Mouse (Mus musculus) T-helper 17 cell (primary cell): ENCODE results near the gene 9130213A22Rik.

ENCODE experiments used
- in situ Hi-C, 2 experiments: fragments of 300-600 bp; cut with MboI, MseI; formaldehyde crosslinking; loops; 1 replicate in 1 of 2; 2 replicates in 1 of 2; pipeline ENCODE4 v1.15.1; 2025; ENCODE audit warnings: high pct_unique_total_duplicates in 2 of 2

The 9130213A22Rik gene

GRCm38 (mm10) chr11:69096360-69096986, 25.9 kb downstream of the 9130213A22Rik start:
- in situ Hi-C loops, result loop anchor here in 1 of 2 experiments (10.0 to 25.0 kb wide), 3 partner anchors 192 to 1566 kb away; partner anchors contain the start of genes Eno3, Kdm6b, Pfn1 and Rpl26

- in situ Hi-C loops, result loop anchor here in 1 of 2 experiments (10.0 to 25.0 kb wide), 3 partner anchors 191 to 1567 kb away; partner anchors contain the start of genes Eno3, Kdm6b, Pfn1 and Rpl26
Observed at GRCm38 (mm10) chr11:69095511-69096231, 26.7 kb downstream of the 9130213A22Rik start.

GRCm38 (mm10) chr11:69094697-69095429, 27.5 kb downstream of the 9130213A22Rik start, which contains the start of gene Per1:
Per1 (plus strand) TSS chr11:69095217.
- in situ Hi-C loops, result loop anchor here in 1 of 2 experiments (10.0 to 25.0 kb wide), 3 partner anchors 190 to 1567 kb away; partner anchors contain the start of genes Eno3, Kdm6b, Pfn1 and Rpl26

- in situ Hi-C loops, result loop anchor here in 1 of 2 experiments (10.0 to 25.0 kb wide), 3 partner anchors 189 to 1568 kb away; partner anchors contain the start of genes Eno3, Kdm6b, Pfn1 and Rpl26
Observed at GRCm38 (mm10) chr11:69093856-69094255, 28.5 kb downstream of the 9130213A22Rik start.

- in situ Hi-C loops, result loop anchor here in 1 of 2 experiments (10.0 to 25.0 kb wide), 3 partner anchors 188 to 1569 kb away; partner anchors contain the start of genes Eno3, Kdm6b, Pfn1 and Rpl26
Observed at GRCm38 (mm10) chr11:69092871-69093270, 29.5 kb downstream of the 9130213A22Rik start.

- in situ Hi-C loops, result loop anchor here in 1 of 2 experiments (10.0 to 25.0 kb wide), 3 partner anchors 188 to 1570 kb away; partner anchors contain the start of genes Eno3, Kdm6b, Pfn1 and Rpl26
Observed at GRCm38 (mm10) chr11:69092386-69092751, 30.0 kb downstream of the 9130213A22Rik start.

- in situ Hi-C loops, result loop anchor here in 1 of 2 experiments (10.0 to 25.0 kb wide), 3 partner anchors 187 to 1571 kb away; partner anchors contain the start of genes Eno3, Kdm6b, Pfn1 and Rpl26
Observed at GRCm38 (mm10) chr11:69091566-69092385, 30.6 kb downstream of the 9130213A22Rik start.

GRCm38 (mm10) chr11:69090367-69090766, 32.0 kb downstream of the 9130213A22Rik start:
- in situ Hi-C loops, result loop anchor here in 1 of 2 experiments (10.0 to 25.0 kb wide), 3 partner anchors 186 to 1572 kb away; partner anchors contain the start of genes Eno3, Kdm6b, Pfn1 and Rpl26

GRCm38 (mm10) chr11:69089616-69090290, 32.6 kb downstream of the 9130213A22Rik start:
- in situ Hi-C loops, result loop anchor here in 1 of 2 experiments (10.0 to 25.0 kb wide), 3 partner anchors 185 to 1573 kb away; partner anchors contain the start of genes Eno3, Kdm6b, Pfn1 and Rpl26

GRCm38 (mm10) chr11:69088856-69089615, 33.4 kb downstream of the 9130213A22Rik start:
- in situ Hi-C loops, result loop anchor here in 1 of 2 experiments (25.0 kb wide), 1 partner anchor 1573 kb away; the partner anchor contains the start of genes Eno3, Pfn1 and Spag7

- in situ Hi-C loops, result loop anchor here in 1 of 2 experiments (25.0 kb wide), 1 partner anchor 1574 kb away; the partner anchor contains the start of genes Eno3, Pfn1 and Spag7
Observed at GRCm38 (mm10) chr11:69088103-69088855, 34.1 kb downstream of the 9130213A22Rik start, which contains the start of gene Vamp2. Vamp2 (plus strand) TSS chr11:69088490.

- in situ Hi-C loops, result loop anchor here in 1 of 2 experiments (25.0 kb wide), 1 partner anchor 1575 kb away; the partner anchor contains the start of genes Eno3, Pfn1 and Spag7
Observed at GRCm38 (mm10) chr11:69087597-69087996, 34.8 kb downstream of the 9130213A22Rik start.

- in situ Hi-C loops, result loop anchor here in 1 of 2 experiments (25.0 kb wide), 1 partner anchor 1575 kb away; the partner anchor contains the start of genes Eno3, Pfn1 and Spag7
Observed at GRCm38 (mm10) chr11:69087082-69087481, 35.3 kb downstream of the 9130213A22Rik start.

GRCm38 (mm10) chr11:69086390-69086789, 36.0 kb downstream of the 9130213A22Rik start:
- in situ Hi-C loops, result loop anchor here in 1 of 2 experiments (25.0 kb wide), 1 partner anchor 1576 kb away; the partner anchor contains the start of genes Eno3, Pfn1 and Spag7

GRCm38 (mm10) chr11:69085608-69086007, 36.8 kb downstream of the 9130213A22Rik start:
- in situ Hi-C loops, result loop anchor here in 1 of 2 experiments (25.0 kb wide), 1 partner anchor 1577 kb away; the partner anchor contains the start of genes Eno3, Pfn1 and Spag7

- in situ Hi-C loops, result loop anchor here in 1 of 2 experiments (25.0 kb wide), 1 partner anchor 1581 kb away; the partner anchor contains the start of genes Eno3, Pfn1 and Spag7
Observed at GRCm38 (mm10) chr11:69081613-69082012, 40.8 kb downstream of the 9130213A22Rik start.

GRCm38 (mm10) chr11:69080855-69081222, 41.5 kb downstream of the 9130213A22Rik start:
- in situ Hi-C loops, result loop anchor here in 1 of 2 experiments (25.0 kb wide), 1 partner anchor 1581 kb away; the partner anchor contains the start of genes Eno3, Pfn1 and Spag7
